Mouse (Mus musculus) myocyte (in vitro differentiated cells): ENCODE data around the gene Yipf3. TPM values are rescaled to one million over a fixed set of nuclear protein-coding genes. Genes with fewer than 3 reads are reported as not detected.
A peak's percentile ranks its signal among the peaks of the same experiment; 100 is the strongest.

Experiments
- H3K27me3 ChIP-seq: one replicate; pipeline ENCODE4 v1.6.1; 2011; ENCODE audit not compliant: control insufficient read depth, insufficient read depth, insufficient read length
- H3K36me3 ChIP-seq: one replicate; pipeline ENCODE4 v1.6.1; 2011; ENCODE audit not compliant: control insufficient read depth, insufficient read depth
- H3K4me2 ChIP-seq: one replicate; pipeline ENCODE4 v1.6.1; 2011; ENCODE audit warnings: low read depth, control low read depth
- H3K4me3 ChIP-seq: one replicate; pipeline ENCODE4 v1.5.1; 2011; ENCODE audit warnings: mild to moderate bottlenecking, control low read depth, moderate library complexity
- H3K79me2 ChIP-seq: one replicate; pipeline ENCODE4 v1.6.1; 2011; ENCODE audit not compliant: control insufficient read depth, insufficient read depth
- H3ac ChIP-seq: one replicate; pipeline ENCODE4 v1.6.1; 2011; ENCODE audit not compliant: control insufficient read depth, insufficient read length
- CEBPB ChIP-seq: IDR thresholded peaks from 2 replicates; pipeline ENCODE4 v1.6.1; 2011; ENCODE audit warnings: mild to moderate bottlenecking, moderate library complexity; ENCODE audit not compliant: poor library complexity, insufficient read depth, severe bottlenecking
- E2F4 ChIP-seq: IDR thresholded peaks from one replicate; pipeline ENCODE4 v1.6.1; 2011; ENCODE audit warnings: mild to moderate bottlenecking, control low read depth, moderate library complexity; ENCODE audit not compliant: insufficient read depth
- MAX ChIP-seq: IDR thresholded peaks from one replicate; pipeline ENCODE4 v1.6.1; 2011; ENCODE audit warnings: low read depth, mild to moderate bottlenecking, control low read depth
- MYOD1 ChIP-seq, 3 experiments: IDR thresholded peaks; one replicate each; pipeline ENCODE4 v1.6.1; 2011; ENCODE audit warnings: control low read depth in 2 of 3, low read depth in 2 of 3, mild to moderate bottlenecking in 2 of 3, moderate library complexity in 1 of 3; ENCODE audit not compliant: insufficient read length in 2 of 3, control insufficient read depth in 1 of 3
- MYOG ChIP-seq, 3 experiments: IDR thresholded peaks; one replicate each; pipeline ENCODE4 v1.6.1; 2011; ENCODE audit warnings: control low read depth in 2 of 3, low read depth in 2 of 3, mild to moderate bottlenecking in 2 of 3; ENCODE audit not compliant: insufficient read length in 2 of 3, control insufficient read depth in 1 of 3, insufficient read depth in 1 of 3
- POLR2A ChIP-seq: IDR thresholded peaks from one replicate; pipeline ENCODE4 v1.6.1; 2011; ENCODE audit warnings: low read depth, mild to moderate bottlenecking, control low read depth, moderate library complexity; ENCODE audit not compliant: insufficient read length
- POLR2AphosphoS2 ChIP-seq: IDR thresholded peaks from one replicate; pipeline ENCODE4 v1.6.1; 2011; ENCODE audit warnings: low read depth, control low read depth; ENCODE audit not compliant: insufficient read length
- REST ChIP-seq: IDR thresholded peaks from one replicate; pipeline ENCODE4 v1.6.1; 2011; ENCODE audit warnings: mild to moderate bottlenecking, control low read depth, moderate library complexity; ENCODE audit not compliant: insufficient read depth, insufficient read length
- SRF ChIP-seq: IDR thresholded peaks from one replicate; pipeline ENCODE4 v1.6.1; 2011; ENCODE audit warnings: low read depth; ENCODE audit not compliant: control insufficient read depth, insufficient read length
- TCF12 ChIP-seq: IDR thresholded peaks from one replicate; pipeline ENCODE4 v1.6.1; 2011; ENCODE audit warnings: mild to moderate bottlenecking, control low read depth; ENCODE audit not compliant: poor library complexity, insufficient read depth, severe bottlenecking
- TCF3 ChIP-seq: IDR thresholded peaks from one replicate; pipeline ENCODE4 v1.6.1; 2011; ENCODE audit warnings: low read depth, control low read depth; ENCODE audit not compliant: insufficient read length
- USF1 ChIP-seq: IDR thresholded peaks from one replicate; pipeline ENCODE4 v1.6.1; 2011; ENCODE audit warnings: low read depth, mild to moderate bottlenecking, control low read depth, moderate library complexity
- polyA plus RNA-seq: library from polyadenylated mRNA; unstranded; fragments of >200 nt; fragmentation: generic; extraction: Trizol; gene quantifications from one replicate; pipeline ENCODE4 v1.2.1, GENCODE M21; 2012; ENCODE audit warnings: missing spikeins

Gene Yipf3
- polyA plus RNA-seq, 1 experiment: 112 TPM

- Histone ChIP-seq H3ac (no peak overlapping the region), H3K27me3 (no peaks in the 10 kb centered on the region), H3K4me3 (no peak overlapping the region), H3K36me3 (peaks cover 4% of the 10 kb centered on the region), H3K79me2 (peaks cover 34% of the 10 kb centered on the region), H3K4me2 (peak overlapping the region; percentile 79)
- no peak for TF ChIP-seq POLR2A
- TF ChIP-seq POLR2AphosphoS2: no peak
- peak in 1 of 3 experiments; percentile 7 for TF ChIP-seq MYOD1 (IDR thresholded peaks at IDR 0.05; ENCODE audit: control insufficient read depth in 1 of 3, insufficient read length in 2 of 3, low read depth in 2 of 3)
- no peak for TF ChIP-seq USF1
- TF ChIP-seq REST: no peak
- TF ChIP-seq MAX: no peak
- TF ChIP-seq TCF12: peak; percentile 42
- peak; percentile 88 for TF ChIP-seq CEBPB
Observed at GRCm38 (mm10) chr17:46273803-46274236, 25.9 kb downstream of the Yipf3 start.

GRCm38 (mm10) chr17:46274465-46274864 is 26.6 kb downstream of the Yipf3 start:
- Histone ChIP-seq H3K79me2 (peaks cover 37% of the 10 kb centered on the region), H3K4me2 (peak overlapping the region; percentile 79), H3K36me3 (peaks cover 7% of the 10 kb centered on the region), H3K27me3 (no peaks in the 10 kb centered on the region), H3ac (no peak overlapping the region), H3K4me3 (no peak overlapping the region)
- TF ChIP-seq POLR2AphosphoS2 (no peak), MYOD1 (IDR thresholded peaks at IDR 0.05; ENCODE audit: control insufficient read depth in 1 of 3, insufficient read length in 2 of 3, low read depth in 2 of 3) (peak in 1 of 3 experiments; percentile 14), POLR2A (no peak), TCF3 (no peak), USF1 (no peak)

- Histone ChIP-seq H3K4me2 (peak overlapping the region; percentile 79), H3K4me3 (no peak overlapping the region), H3K36me3 (peaks cover 7% of the 10 kb centered on the region), H3ac (no peak overlapping the region), H3K27me3 (no peaks in the 10 kb centered on the region), H3K79me2 (peaks cover 42% of the 10 kb centered on the region)
- TF ChIP-seq SRF: no peak
- TF ChIP-seq TCF12: no peak
- no peak for TF ChIP-seq POLR2AphosphoS2
- no peak for TF ChIP-seq CEBPB
- TF ChIP-seq MYOD1 (IDR thresholded peaks at IDR 0.05; ENCODE audit: control insufficient read depth in 1 of 3, insufficient read length in 2 of 3, low read depth in 2 of 3): no peak
- TF ChIP-seq MAX: no peak
- no peak for TF ChIP-seq MYOG (IDR thresholded peaks at IDR 0.05; ENCODE audit: control insufficient read depth in 1 of 3, insufficient read depth in 1 of 3, insufficient read length in 2 of 3, low read depth in 2 of 3)
- TF ChIP-seq TCF3: no peak
- no peak for TF ChIP-seq USF1
- TF ChIP-seq POLR2A: no peak
Observed at GRCm38 (mm10) chr17:46275034-46275433, 27.2 kb downstream of the Yipf3 start.

GRCm38 (mm10) chr17:46275506-46275905 is 27.6 kb downstream of the Yipf3 start:
- Histone ChIP-seq H3K36me3 (peaks cover 7% of the 10 kb centered on the region), H3ac (no peak overlapping the region), H3K4me3 (no peak overlapping the region), H3K79me2 (peaks cover 47% of the 10 kb centered on the region), H3K4me2 (peak overlapping the region; percentile 79), H3K27me3 (no peaks in the 10 kb centered on the region)
- no peak for TF ChIP-seq MYOG (IDR thresholded peaks at IDR 0.05; ENCODE audit: control insufficient read depth in 1 of 3, insufficient read depth in 1 of 3, insufficient read length in 2 of 3, low read depth in 2 of 3)
- TF ChIP-seq MYOD1 (IDR thresholded peaks at IDR 0.05; ENCODE audit: control insufficient read depth in 1 of 3, insufficient read length in 2 of 3, low read depth in 2 of 3): no peak
- no peak for TF ChIP-seq E2F4
- TF ChIP-seq SRF: no peak
- no peak for TF ChIP-seq POLR2AphosphoS2
- TF ChIP-seq REST: no peak
- TF ChIP-seq TCF3: no peak
- no peak for TF ChIP-seq USF1

GRCm38 (mm10) chr17:46277586-46277985 is 29.7 kb downstream of the Yipf3 start:
- Histone ChIP-seq H3K4me3 (no peak overlapping the region), H3K27me3 (no peaks in the 10 kb centered on the region), H3K4me2 (peak overlapping the region; percentile 49), H3ac (no peak overlapping the region), H3K36me3 (peaks cover 7% of the 10 kb centered on the region), H3K79me2 (peaks cover 58% of the 10 kb centered on the region)
- TF ChIP-seq MAX (no peak), MYOD1 (IDR thresholded peaks at IDR 0.05; ENCODE audit: control insufficient read depth in 1 of 3, insufficient read length in 2 of 3, low read depth in 2 of 3) (peak in 2 of 3 experiments; percentile 42 to 44), TCF12 (peak; percentile 55), MYOG (IDR thresholded peaks at IDR 0.05; ENCODE audit: control insufficient read depth in 1 of 3, insufficient read depth in 1 of 3, insufficient read length in 2 of 3, low read depth in 2 of 3) (peak in 2 of 3 experiments; percentile 36)
